21 mouse cellular contexts compared by ENCODE assay signal in genomic region chr11:104075394-104075793, GRCm38 (mm10). TPM values are rescaled to one million over a fixed set of nuclear protein-coding genes. Genes with fewer than 3 reads are reported as not detected.
"Had no signal": no experiment of that assay in that cellular context is flagged by ENCODE, and none has a peak within 500 bp of the region (broad histone marks: within the 10 kb centered on the region; RNA-seq: fewer than 3 reads in every experiment).

No protein-coding gene starts in this region.

- H3K9me3 ChIP-seq: liver, embryonic 13.5 days; midbrain, embryonic 12.5 days; midbrain, embryonic 15.5 days; neural tube, embryonic 12.5 days; neural tube, embryonic 15.5 days had no signal

- H3K4me1 ChIP-seq: liver, embryonic 13.5 days; midbrain, embryonic 12.5 days; midbrain, embryonic 15.5 days; neural tube, embryonic 15.5 days had no signal

- ATAC-seq: midbrain, embryonic 15.5 days had no signal

- H3K27me3 ChIP-seq: liver, embryonic 13.5 days; midbrain, embryonic 12.5 days; midbrain, embryonic 15.5 days; neural tube, embryonic 12.5 days; neural tube, embryonic 15.5 days had no signal

- H3K4me3 ChIP-seq: liver, embryonic 13.5 days; midbrain, embryonic 12.5 days; midbrain, embryonic 15.5 days; neural tube, embryonic 12.5 days; neural tube, embryonic 15.5 days had no signal

- H3K36me3 ChIP-seq: liver, embryonic 13.5 days; midbrain, embryonic 12.5 days; midbrain, embryonic 15.5 days; neural tube, embryonic 12.5 days; neural tube, embryonic 15.5 days had no signal

- DNase-seq: kidney, adult 18-20 months; kidney, adult 9 months; kidney, postnatal 14 days; kidney, postnatal 4 days; liver, embryonic 13.5 days; lung, adult 2 months; retina, postnatal 1 day; right cerebral cortex, postnatal 14 days; right cerebral cortex, postnatal 4 days; thymus, adult 2 months; thymus, postnatal 25 days had no signal

- H3K4me2 ChIP-seq: liver, embryonic 13.5 days; midbrain, embryonic 12.5 days; midbrain, embryonic 15.5 days; neural tube, embryonic 12.5 days; neural tube, embryonic 15.5 days had no signal

- H3K9ac ChIP-seq: liver, embryonic 13.5 days; midbrain, embryonic 12.5 days; midbrain, embryonic 15.5 days; neural tube, embryonic 12.5 days; neural tube, embryonic 15.5 days had no signal

- H3K27ac ChIP-seq: liver, embryonic 13.5 days; macrophage; midbrain, embryonic 12.5 days; midbrain, embryonic 15.5 days; neural tube, embryonic 12.5 days; neural tube, embryonic 15.5 days; stomach, postnatal 0 days had no signal

RNA-seq across cellular contexts. Expression of gene Crhr1, which starts 57.3 kb away (rescaled TPM):
- total RNA-seq: liver, adult 2 months; megakaryocyte, adult 5-6 weeks had no signal
- polyA plus RNA-seq: liver, embryonic 13.5 days; liver, embryonic 16.5 days; lung, adult 2 months; lung, embryonic 16.5 days; macrophage had no signal
